Mouse (Mus musculus) lung, postnatal 0 days (tissue): ENCODE data around the gene Sephs2. TPM values are rescaled to one million over a fixed set of nuclear protein-coding genes. Genes with fewer than 3 reads are reported as not detected.
A peak's percentile ranks its signal among the peaks of the same experiment; 100 is the strongest.

Experiments
- ATAC-seq: fragments of 200-750 bp; cut with Nextera tagmentation; 2 replicates; pipeline ENCODE4 v1.8.0; 2017; ENCODE audit warnings: moderate library complexity
- DNase-seq: peaks from one replicate; pipeline ENCODE4 v3.0.0-alpha.2; 2016; ENCODE audit warnings: low spot score
- H3K27ac ChIP-seq: fragments of 300-500 bp; sonication (generic); 2 replicates; pipeline ENCODE4 v1.5.1; 2014; ENCODE audit warnings: antibody characterized with exemption, mild to moderate bottlenecking, low read length, mixed read lengths
- H3K27me3 ChIP-seq: fragments of 300-500 bp; sonication (generic); replicated peaks from 2 replicates; pipeline ENCODE4 v1.6.1; 2014; ENCODE audit warnings: low read length, mixed read lengths; ENCODE audit not compliant: insufficient read depth
- H3K36me3 ChIP-seq: fragments of 300-500 bp; sonication (generic); 2 replicates; pipeline ENCODE4 v1.6.1; 2014; ENCODE audit warnings: low read length, mixed read lengths; ENCODE audit not compliant: insufficient read depth
- H3K4me1 ChIP-seq: fragments of 300-500 bp; sonication (generic); 2 replicates; pipeline ENCODE4 v1.6.1; 2014; ENCODE audit warnings: antibody characterized with exemption, low read depth, low read length, mixed read lengths; ENCODE audit not compliant: insufficient read depth
- H3K4me2 ChIP-seq: fragments of 300-500 bp; sonication (generic); replicated peaks from 2 replicates; pipeline ENCODE4 v1.6.1; 2014; ENCODE audit warnings: low read depth, mild to moderate bottlenecking, low read length, moderate library complexity, mixed read lengths
- H3K4me3 ChIP-seq: fragments of 300-500 bp; sonication (generic); 2 replicates; pipeline ENCODE4 v1.5.1; 2014; ENCODE audit warnings: low read depth, low read length
- H3K9ac ChIP-seq: fragments of 300-500 bp; sonication (generic); replicated peaks from 2 replicates; pipeline ENCODE4 v1.6.1; 2014; ENCODE audit warnings: low read depth, mild to moderate bottlenecking
- H3K9me3 ChIP-seq: fragments of 300-500 bp; sonication (generic); 2 replicates; pipeline ENCODE4 v1.6.1; 2016; ENCODE audit warnings: low read length, mixed read lengths
- CTCF ChIP-seq: IDR thresholded peaks from 2 replicates; pipeline ENCODE4 v1.5.1; 2016; ENCODE audit warnings: antibody characterized with exemption, mild to moderate bottlenecking
- EP300 ChIP-seq: IDR thresholded peaks from 2 replicates; pipeline ENCODE4 v1.6.1; 2016; ENCODE audit warnings: antibody characterized with exemption, mild to moderate bottlenecking, control low read depth
- WGBS: fragments of 180-500 bp; shearing (Covaris S2); extraction: QIAGEN DNeasy Blood & Tissue Kit; methylation state at CpG from one replicate; pipeline ENCODE4 v1.1.7; 2014; 5-methylcytosine and 5-hydroxymethylcytosine counted together
- polyA plus RNA-seq: library from polyadenylated mRNA; unstranded; fragments of >200 nt; fragmentation: Nextera tagmentation; extraction: Ambion mirVana; gene quantifications from 2 replicates; pipeline ENCODE4 v1.2.1, GENCODE M21; 2015

Sephs2 gene
- polyA plus RNA-seq, 1 experiment from 2014 or later: 59.4 TPM

- ATAC-seq (peak; percentile 98), DNase-seq (peak; percentile 97)
- H3K4me1 ChIP-seq: peaks cover 8% of the 10 kb centered on the region; the same call in 1 of the 2 replicates
- H3K9ac ChIP-seq: peak within 1 kb of the TSS; percentile 88
- H3K9me3 ChIP-seq: no peaks in the 10 kb centered on the region
- no peaks in the 10 kb centered on the region for H3K27me3 ChIP-seq
- peak within 1 kb of the TSS; percentile 74 for H3K4me3 ChIP-seq
- TF ChIP-seq EP300: no peak
- H3K36me3 ChIP-seq: no peaks in the 10 kb centered on the region; the same call in 1 of the 2 replicates
- H3K4me2 ChIP-seq: peak within 1 kb of the TSS; percentile 81
- peak within 1 kb of the TSS; percentile 93 for H3K27ac ChIP-seq
- 2% methylated on average over 36 of the region's 56 CpGs for WGBS
These were observed 29.8 kb downstream of the Sephs2 start, which contains the start of gene Zfp771 for GRCm38 (mm10) chr7:127243870-127244657. Zfp771 (plus strand) TSS chr7:127244274.

GRCm38 (mm10) chr7:127243361-127243867 is 30.4 kb downstream of the Sephs2 start:
- ATAC-seq: no peak
- no peak for TF ChIP-seq EP300
- peak; percentile 11; the same call in 1 of the 2 replicates for TF ChIP-seq CTCF
- Histone ChIP-seq H3K4me2 (peak overlapping the region; percentile 81), H3K4me3 (no peak overlapping the region), H3K9me3 (no peaks in the 10 kb centered on the region), H3K36me3 (no peaks in the 10 kb centered on the region; the same call in 1 of the 2 replicates), H3K27ac (peak overlapping the region; percentile 93), H3K27me3 (no peaks in the 10 kb centered on the region), H3K9ac (no peak overlapping the region), H3K4me1 (peaks cover 8% of the 10 kb centered on the region; the same call in 1 of the 2 replicates)
- DNase-seq: no peak
- WGBS: 33% methylated on average over 2 of the region's 2 CpGs

- Histone ChIP-seq H3K4me1 (peaks cover 6% of the 10 kb centered on the region; the same call in 1 of the 2 replicates), H3K27me3 (no peaks in the 10 kb centered on the region), H3K4me2 (no peak overlapping the region), H3K9ac (no peak overlapping the region), H3K36me3 (peaks cover 16% of the 10 kb centered on the region), H3K4me3 (no peak overlapping the region), H3K27ac (no peak overlapping the region), H3K9me3 (no peaks in the 10 kb centered on the region)
- DNase-seq (no peak), ATAC-seq (no peak)
- WGBS: 95% methylated on average over 2 of the region's 2 CpGs
- TF ChIP-seq CTCF (no peak), EP300 (no peak)
These were observed 39.1 kb downstream of the Sephs2 start for GRCm38 (mm10) chr7:127234777-127235176.

- Histone ChIP-seq H3K36me3 (peaks cover 16% of the 10 kb centered on the region), H3K9me3 (no peaks in the 10 kb centered on the region), H3K4me2 (peak overlapping the region; percentile 72), H3K4me3 (peak overlapping the region; percentile 77), H3K27me3 (no peaks in the 10 kb centered on the region), H3K4me1 (peaks cover 6% of the 10 kb centered on the region; the same call in 1 of the 2 replicates), H3K27ac (peak overlapping the region; percentile 90), H3K9ac (peak overlapping the region; percentile 64)
- TF ChIP-seq EP300: no peak
- no peak for TF ChIP-seq CTCF
- no peak for ATAC-seq
- no peak for DNase-seq
- WGBS: 1% methylated on average over 9 of the region's 9 CpGs
These were observed 40.1 kb downstream of the Sephs2 start for GRCm38 (mm10) chr7:127233765-127234164.

- WGBS: 3% methylated on average over 22 of the region's 27 CpGs
- peak overlapping the region; percentile 64 for H3K9ac ChIP-seq
- peak; percentile 5 for ATAC-seq
- peak overlapping the region; percentile 77 for H3K4me3 ChIP-seq
- peak overlapping the region; percentile 72 for H3K4me2 ChIP-seq
- TF ChIP-seq EP300: no peak
- TF ChIP-seq CTCF: no peak
- no peak for DNase-seq
- H3K27me3 ChIP-seq: no peaks in the 10 kb centered on the region
- H3K4me1 ChIP-seq: peaks cover 6% of the 10 kb centered on the region; the same call in 1 of the 2 replicates
- no peaks in the 10 kb centered on the region for H3K9me3 ChIP-seq
- peak overlapping the region; percentile 90 for H3K27ac ChIP-seq
- peaks cover 16% of the 10 kb centered on the region for H3K36me3 ChIP-seq
These were observed 40.5 kb downstream of the Sephs2 start for GRCm38 (mm10) chr7:127233368-127233749.

- H3K27ac ChIP-seq: peak within 1 kb of the TSS; percentile 90
- 1% methylated on average over 56 of the region's 64 CpGs for WGBS
- peak within 1 kb of the TSS; percentile 64 for H3K9ac ChIP-seq
- peak; percentile 94 for ATAC-seq
- TF ChIP-seq EP300 (no peak), CTCF (0 out of 2 replicates have a peak, but pooled peaks have one; percentile 2)
- peak within 1 kb of the TSS; percentile 72 for H3K4me2 ChIP-seq
- peak; percentile 94 for DNase-seq
- peaks cover 16% of the 10 kb centered on the region for H3K36me3 ChIP-seq
- peaks cover 6% of the 10 kb centered on the region; the same call in 1 of the 2 replicates for H3K4me1 ChIP-seq
- peak within 1 kb of the TSS; percentile 77 for H3K4me3 ChIP-seq
- no peaks in the 10 kb centered on the region for H3K27me3 ChIP-seq
- no peaks in the 10 kb centered on the region for H3K9me3 ChIP-seq
These were observed 41.1 kb downstream of the Sephs2 start, which contains the start of the genes Zfp553 and Sept1 for GRCm38 (mm10) chr7:127232622-127233367. Zfp553 (plus strand) TSS chr7:127233061. Sept1 (minus strand) TSS chr7:127233130.
